ENCODE assay signal across 7 mouse cellular contexts in the genomic region with DNA sequence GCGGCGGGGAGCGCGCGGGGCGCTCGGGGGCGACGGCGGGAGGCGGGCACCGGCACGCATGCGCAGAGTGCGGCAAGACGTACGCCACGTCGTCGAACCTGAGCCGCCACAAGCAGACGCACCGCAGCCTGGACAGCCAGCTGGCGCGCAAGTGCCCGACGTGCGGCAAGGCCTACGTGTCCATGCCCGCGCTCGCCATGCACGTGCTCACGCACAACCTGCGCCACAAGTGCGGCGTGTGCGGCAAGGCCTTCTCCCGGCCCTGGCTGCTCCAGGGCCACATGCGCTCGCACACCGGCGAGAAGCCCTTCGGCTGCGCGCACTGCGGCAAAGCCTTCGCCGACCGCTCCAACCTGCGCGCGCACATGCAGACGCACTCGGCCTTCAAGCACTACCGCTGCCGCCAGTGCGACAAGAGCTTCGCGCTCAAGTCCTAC. TPM values are rescaled to one million over a fixed set of nuclear protein-coding genes. Genes with fewer than 3 reads are reported as not detected.
DNase-seq lines count a peak whose midpoint lies in the region; ATAC-seq and TF ChIP-seq lines count a peak whose summit lies in the region.

No protein-coding gene starts in this region.

- no peak overlapping the region for H3K27ac ChIP-seq in left cerebral cortex, adult 2 months
- no peak overlapping the region for H3K27ac ChIP-seq in heart, embryonic 15.5 days
- no peak overlapping the region for H3K27ac ChIP-seq in liver, embryonic 13.5 days
- no peak overlapping the region for H3K27ac ChIP-seq in stomach, embryonic 14.5 days (ENCODE audit: low read length)

- DNase-seq in left cerebral cortex, adult 2 months (ENCODE audit: extremely low spot score in 1 of 2, low spot score in 2 of 2): no peak
- DNase-seq in left cerebral cortex, postnatal 4 days: no peak
- peak; percentile 76 for DNase-seq in brain, embryonic 14.5 days (ENCODE audit: low read depth)
- DNase-seq in liver, embryonic 13.5 days: no peak
- no peak for DNase-seq in lung, postnatal 10 days

- H3K36me3 ChIP-seq in heart, embryonic 15.5 days: no peaks in the 10 kb centered on the region
- H3K36me3 ChIP-seq in liver, embryonic 13.5 days: no peaks in the 10 kb centered on the region
- no peaks in the 10 kb centered on the region for H3K36me3 ChIP-seq in stomach, embryonic 14.5 days (ENCODE audit: control insufficient read depth, insufficient read depth, low read length)

- H3K4me3 ChIP-seq in left cerebral cortex, adult 2 months: peak overlapping the region; percentile 21
- H3K4me3 ChIP-seq in heart, embryonic 15.5 days: peak overlapping the region; percentile 50
- H3K4me3 ChIP-seq in liver, embryonic 13.5 days (replicated peaks): peak overlapping the region; percentile 46
- H3K4me3 ChIP-seq in stomach, embryonic 14.5 days (ENCODE audit: low read depth, low read length): peak overlapping the region; percentile 35

- TF ChIP-seq POLR2A in brain, embryonic 14.5 days (IDR thresholded peaks at IDR 0.05; ENCODE audit: borderline replicate concordance, extremely low read depth, insufficient read depth, insufficient read length, poor library complexity, severe bottlenecking): no peak

- intact Hi-C loops in left cerebral cortex, adult 2 months (cut with DNase I): no loop called here
- intact Hi-C loops in left cerebral cortex, postnatal 4 days (cut with DNase I): no loop called here

- H3K4me1 ChIP-seq in heart, embryonic 15.5 days (replicated peaks): peaks cover 19% of the 10 kb centered on the region
- H3K4me1 ChIP-seq in liver, embryonic 13.5 days (replicated peaks): peaks cover 12% of the 10 kb centered on the region
- H3K4me1 ChIP-seq in stomach, embryonic 14.5 days (ENCODE audit: control insufficient read depth, insufficient read depth, low read length): peaks cover 14% of the 10 kb centered on the region; the same call in 1 of the 2 replicates

- H3K4me2 ChIP-seq in heart, embryonic 15.5 days: peak overlapping the region; percentile 82
- H3K4me2 ChIP-seq in liver, embryonic 13.5 days: peak overlapping the region; percentile 55
- H3K4me2 ChIP-seq in stomach, embryonic 14.5 days (replicated peaks; ENCODE audit: low read depth, low read length): peak overlapping the region; percentile 56

- TF ChIP-seq CTCF in left cerebral cortex, adult 2 months (IDR thresholded peaks at IDR 0.05): no peak
- no peak for TF ChIP-seq CTCF in brain, embryonic 14.5 days (IDR thresholded peaks at IDR 0.05; ENCODE audit: borderline replicate concordance, extremely low read depth, insufficient read depth, insufficient read length)

- ATAC-seq in heart, embryonic 15.5 days (replicated peaks; ENCODE audit: insufficient number of reproducible peaks, insufficient read depth, low FRiP score, low read depth): peak; percentile 33; the same call in 1 of the 2 replicates
- no peak for ATAC-seq in liver, embryonic 13.5 days (ENCODE audit: low read depth)
- no peak for ATAC-seq in stomach, embryonic 14.5 days (ENCODE audit: insufficient number of reproducible peaks, insufficient read depth, low FRiP score, low read depth)

- H3K9ac ChIP-seq in heart, embryonic 15.5 days: 0 out of 2 replicates have a peak overlapping the region, but pooled peaks have one; percentile 31
- H3K9ac ChIP-seq in liver, embryonic 13.5 days: no peak overlapping the region
- no peak overlapping the region for H3K9ac ChIP-seq in stomach, embryonic 14.5 days (replicated peaks; ENCODE audit: low read depth, low read length)

- peaks cover 77% of the 10 kb centered on the region for H3K27me3 ChIP-seq in heart, embryonic 15.5 days
- peaks cover 97% of the 10 kb centered on the region for H3K27me3 ChIP-seq in liver, embryonic 13.5 days
- H3K27me3 ChIP-seq in stomach, embryonic 14.5 days (ENCODE audit: control insufficient read depth, insufficient read depth, low read length): peaks cover 31% of the 10 kb centered on the region

- H3K9me3 ChIP-seq in heart, embryonic 15.5 days (replicated peaks): no peaks in the 10 kb centered on the region
- H3K9me3 ChIP-seq in liver, embryonic 13.5 days (replicated peaks): no peaks in the 10 kb centered on the region
- H3K9me3 ChIP-seq in stomach, embryonic 14.5 days (ENCODE audit: control insufficient read depth, low read depth, low read length): no peaks in the 10 kb centered on the region

- under 1% methylated on average over 55 of the region's 60 CpGs for WGBS in heart, embryonic 15.5 days
- 5% methylated on average over 51 of the region's 60 CpGs for WGBS in liver, embryonic 13.5 days (ENCODE audit: insufficient replicate concordance)
- 4% methylated on average over 47 of the region's 60 CpGs for WGBS in stomach, embryonic 14.5 days

RNA-seq across cellular contexts. Expression of gene Srxn1, which starts 11.9 kb away (rescaled TPM):
- 100 to 1,000 TPM in 1 of 2 experiments, 10 to 100 TPM in 1; 98.3 to 114 TPM for total RNA-seq in left cerebral cortex, adult 2 months (2021)
- 10 to 100 TPM; 17.7 to 18.8 TPM for total RNA-seq in left cerebral cortex, postnatal 4 days (2021)
- 17.9 and 18.5 TPM in 2 replicates for polyA plus RNA-seq in brain, embryonic 14.5 days (2012; rRNA removed)
- 5.3 and 10.3 TPM in 2 replicates for polyA plus RNA-seq in heart, embryonic 15.5 days (2015; fragmentation: Nextera tagmentation; extraction: Ambion mirVana)
- polyA plus RNA-seq in liver, embryonic 13.5 days (2015; fragmentation: Nextera tagmentation; extraction: Ambion mirVana): 17.2 and 17.9 TPM in 2 replicates
- 7.6 and 11.4 TPM in 2 replicates for polyA plus RNA-seq in stomach, embryonic 14.5 days (2014; fragmentation: Nextera tagmentation; extraction: Ambion mirVana)

RNA-seq across cellular contexts. Expression of gene Scrt2, which starts 12.0 kb away (rescaled TPM):
- total RNA-seq in left cerebral cortex, adult 2 months (2021): 10 to 100 TPM; 18.7 to 23.9 TPM
- total RNA-seq in left cerebral cortex, postnatal 4 days (2021): 10 to 100 TPM; 20.0 to 25.2 TPM
- 66.5 and 88.8 TPM in 2 replicates for polyA plus RNA-seq in brain, embryonic 14.5 days (2012; rRNA removed)
- polyA plus RNA-seq in heart, embryonic 15.5 days (2015; fragmentation: Nextera tagmentation; extraction: Ambion mirVana): 0.04 TPM in 1 of 2 replicates, not detected in the other
- not detected in 2 replicates for polyA plus RNA-seq in liver, embryonic 13.5 days (2015; fragmentation: Nextera tagmentation; extraction: Ambion mirVana)
- 0.10 and 0.12 TPM in 2 replicates for polyA plus RNA-seq in stomach, embryonic 14.5 days (2014; fragmentation: Nextera tagmentation; extraction: Ambion mirVana)

RNA-seq across cellular contexts. Expression of gene Tcf15, which starts 50.0 kb away (rescaled TPM):
- total RNA-seq in left cerebral cortex, adult 2 months (2021): 1 to 10 TPM; 1.6 to 2.4 TPM
- total RNA-seq in left cerebral cortex, postnatal 4 days (2021): 1 to 10 TPM in 1 of 2 experiments, under 1 TPM in 1; 0.54 to 1.1 TPM
- polyA plus RNA-seq in brain, embryonic 14.5 days (2012; rRNA removed): 2.0 and 2.4 TPM in 2 replicates
- 14.1 and 14.3 TPM in 2 replicates for polyA plus RNA-seq in heart, embryonic 15.5 days (2015; fragmentation: Nextera tagmentation; extraction: Ambion mirVana)
- polyA plus RNA-seq in liver, embryonic 13.5 days (2015; fragmentation: Nextera tagmentation; extraction: Ambion mirVana): 0.27 and 0.33 TPM in 2 replicates
- polyA plus RNA-seq in stomach, embryonic 14.5 days (2014; fragmentation: Nextera tagmentation; extraction: Ambion mirVana): 12.9 and 14.1 TPM in 2 replicates

Comparison
In these comparisons a context has a peak if more than half of its experiments do, and no peak if none do; other contexts are left out.
1. RNA of gene Scrt2, which starts 12.0 kb away (polyA plus RNA-seq): 66.5 to 88.8 TPM in brain, embryonic 14.5 days; 0.10 to 0.12 TPM in stomach, embryonic 14.5 days, 0.04 TPM in heart, embryonic 15.5 days and not detected in liver, embryonic 13.5 days; every median in the first group is over 10 times any median in the second.
2. Peak in every context shown above with its lines, with median percentiles within 50 percentile points of each other: H3K4me3 ChIP-seq and H3K4me2 ChIP-seq.